Mouse (Mus musculus) layer of hippocampus, adult 2 months (tissue): ENCODE measurements around the gene Aldh1a1. TPM values are rescaled to one million over a fixed set of nuclear protein-coding genes. Genes with fewer than 3 reads are reported as not detected.

Source experiments
- DNase-seq, 2 experiments: peaks; one replicate each; pipeline ENCODE4 v3.0.0; 2022; ENCODE audit warnings: low spot score in 2 of 2
- H3K27ac ChIP-seq: fragments of 200-600 bp; 2 replicates; pipeline ENCODE4 v1.8.1; 2022
- H3K4me3 ChIP-seq: fragments of 200-600 bp; 2 replicates; pipeline ENCODE4 v1.8.1; 2022; ENCODE audit warnings: mild to moderate bottlenecking
- CTCF ChIP-seq: fragments of 200-600 bp; conservative IDR thresholded peaks from 2 replicates; pipeline ENCODE4 v1.8.1; 2022; ENCODE audit warnings: antibody characterized with exemption, mild to moderate bottlenecking, moderate library complexity
- long read RNA-seq, 2 experiments: library from polyadenylated mRNA; stranded (forward); transcript quantifications; one replicate each; pipeline ENCODE4 v2.0.0; 2021; ENCODE audit warnings: borderline mapping rate in 2 of 2
- total RNA-seq, 2 experiments: library from RNA; stranded (reverse); gene quantifications; 2 replicates each; pipeline ENCODE4 v1.2.3; 2021

Gene Aldh1a1
- total RNA-seq, result 10 to 100 TPM; 52.6 to 68.9 TPM
- long read RNA-seq, experiment 1, transcript Aldh1a1-206 (16 exons, 2,358 nt), result major isoform, 28 of 76 reads
- long read RNA-seq, experiment 1, partial matches to known transcripts, result 5 of 76 reads
- long read RNA-seq, experiment 1, other reads (novel, unspliced or antisense), result 40 of 76 reads
- long read RNA-seq, experiment 2, transcript Aldh1a1-206 (16 exons, 2,358 nt), result major isoform, 24 of 75 reads
- long read RNA-seq, experiment 2, partial matches to known transcripts, result 7 of 75 reads
- long read RNA-seq, experiment 2, other reads (novel, unspliced or antisense), result 44 of 75 reads

DNA sequence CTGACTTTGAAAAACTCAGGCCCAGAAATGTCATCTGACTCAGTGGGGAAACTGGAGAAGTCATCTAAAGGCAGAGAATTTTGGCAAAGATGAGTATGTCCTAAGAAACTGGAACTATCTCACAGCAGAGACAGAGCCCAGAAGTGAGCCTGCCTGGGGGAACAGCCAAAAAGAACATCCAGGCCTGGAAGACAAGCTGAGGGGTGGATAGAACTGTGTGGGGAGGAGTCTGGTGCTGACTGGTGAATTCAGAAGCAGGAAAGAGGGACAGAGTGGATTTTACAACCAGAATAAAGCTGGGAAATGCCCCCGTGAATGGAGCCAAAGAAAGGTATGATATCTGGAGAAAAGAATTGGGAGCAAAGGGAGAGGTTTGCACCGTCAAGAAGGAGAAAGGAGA lies at the start of gene Aldh1a1:
Gene Aldh1a1 (plus strand): TSS at position 225 of the 400 bp plus-strand sequence.
- H3K27ac ChIP-seq, result peak within 1 kb of the TSS; percentile 55
- DNase-seq, result no peak
- H3K4me3 ChIP-seq, result no peak within 1 kb of the TSS
- no peak for TF ChIP-seq CTCF

DNA sequence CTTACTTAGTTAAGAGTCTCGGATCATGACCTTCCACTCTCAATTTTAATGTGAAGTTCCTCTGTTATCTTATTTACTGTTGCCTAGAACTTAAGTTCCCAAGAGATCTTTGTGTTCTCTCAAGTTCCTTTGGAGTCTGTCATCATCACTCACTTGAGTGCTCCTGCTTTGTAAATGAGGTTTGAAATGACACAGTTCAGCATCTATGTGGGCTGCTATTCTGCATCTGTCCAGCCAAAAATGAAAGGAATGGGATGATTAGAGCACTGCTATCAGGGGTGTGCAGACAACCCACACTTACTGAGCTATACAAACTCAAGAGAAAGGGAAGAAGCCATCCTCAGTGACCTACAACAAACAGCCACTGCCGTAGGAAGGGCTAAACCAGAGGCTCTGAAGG lies 44.7 kb upstream of the Aldh1a1 start:
- no peak for TF ChIP-seq CTCF
- no peak overlapping the region for H3K4me3 ChIP-seq
- no peak overlapping the region for H3K27ac ChIP-seq
- no peak for DNase-seq

DNA sequence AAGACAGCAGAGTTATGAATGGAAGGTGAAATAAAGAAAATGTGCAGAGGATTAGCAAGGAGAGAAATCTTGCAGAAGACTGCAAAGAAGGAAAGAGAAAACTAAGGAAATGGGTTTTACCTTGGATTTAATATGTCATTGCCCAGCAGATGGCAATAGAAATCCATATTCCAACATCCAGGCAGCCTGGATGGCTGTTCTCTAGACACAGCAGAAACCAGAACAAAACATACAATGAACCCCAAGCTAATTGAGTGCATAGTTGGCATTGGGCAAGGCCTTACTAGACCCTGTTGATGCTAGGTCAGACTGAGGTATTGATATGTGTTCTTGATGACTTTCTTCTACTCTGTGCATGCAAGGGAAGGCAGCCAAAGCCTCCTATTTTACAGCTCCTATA lies 43.0 kb upstream of the Aldh1a1 start:
- peak; percentile 81 for TF ChIP-seq CTCF
- DNase-seq, result peak; percentile 46 to 49
- H3K27ac ChIP-seq, result no peak overlapping the region
- no peak overlapping the region for H3K4me3 ChIP-seq

DNA sequence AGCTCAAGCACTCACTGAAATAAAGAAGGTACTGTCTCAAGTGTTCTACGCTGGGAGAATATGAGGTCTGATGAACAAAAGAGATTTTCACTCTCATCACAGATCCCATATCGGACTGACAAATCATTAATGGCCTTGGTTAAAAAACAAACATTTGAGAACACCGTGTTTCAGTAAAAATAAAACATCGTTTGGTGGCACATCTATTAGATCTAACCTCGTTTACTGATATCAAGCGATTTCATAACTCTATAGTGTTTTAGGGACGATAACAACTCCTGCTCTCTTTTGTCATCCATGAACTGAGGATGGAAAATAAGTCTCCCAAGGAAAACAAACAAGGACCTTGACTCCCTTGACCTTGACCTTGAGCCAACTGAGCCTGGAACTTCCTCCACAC lies 41.5 kb upstream of the Aldh1a1 start:
- Histone ChIP-seq H3K27ac (no peak overlapping the region), H3K4me3 (no peak overlapping the region)
- no peak for DNase-seq
- TF ChIP-seq CTCF, result no peak

DNA sequence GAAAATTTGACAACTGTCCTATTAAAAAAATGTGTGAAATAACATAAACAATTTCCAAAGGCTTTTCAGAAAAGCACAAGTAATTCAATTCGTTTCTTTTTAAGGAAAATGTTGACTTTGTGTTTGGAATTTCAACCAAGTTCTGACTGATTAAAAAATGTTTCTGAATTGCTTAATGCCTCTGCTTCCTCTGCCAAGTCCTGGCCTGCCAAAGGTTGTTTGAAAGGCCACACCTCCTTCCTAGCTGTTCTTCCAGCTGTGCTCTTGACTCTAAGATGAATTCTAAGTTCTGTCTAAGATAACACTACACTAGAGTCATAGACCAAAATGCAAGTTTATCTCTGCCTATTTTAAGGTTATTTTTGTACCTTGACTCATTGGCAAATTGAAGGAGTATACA lies 8.0 kb upstream of the Aldh1a1 start:
- Histone ChIP-seq H3K4me3 (no peak overlapping the region), H3K27ac (no peak overlapping the region)
- no peak for TF ChIP-seq CTCF
- DNase-seq, result no peak

DNA sequence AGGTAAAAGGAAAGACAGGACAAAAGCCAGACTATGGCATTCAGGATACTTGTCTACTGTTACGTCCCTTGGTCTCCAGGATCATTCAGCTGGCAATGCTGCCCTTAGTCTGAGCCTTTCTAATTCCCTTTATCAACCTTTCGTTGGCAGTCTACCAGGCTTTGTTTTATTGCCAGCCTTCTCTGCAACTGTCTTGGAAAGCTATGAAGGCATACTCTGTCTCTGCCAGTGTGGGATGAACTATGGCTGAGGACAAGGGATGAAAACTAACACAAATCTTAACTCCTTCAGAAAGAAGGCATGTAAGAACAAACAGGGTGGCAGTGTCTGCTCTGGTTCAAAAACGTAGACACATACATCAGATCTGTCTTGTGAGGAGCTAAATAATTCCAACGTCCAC lies 565 bp upstream of the Aldh1a1 start:
- no peak for DNase-seq
- TF ChIP-seq CTCF, result no peak
- peak overlapping the region; percentile 55; the same call in 1 of the 2 replicates for H3K27ac ChIP-seq
- H3K4me3 ChIP-seq, result no peak overlapping the region

DNA sequence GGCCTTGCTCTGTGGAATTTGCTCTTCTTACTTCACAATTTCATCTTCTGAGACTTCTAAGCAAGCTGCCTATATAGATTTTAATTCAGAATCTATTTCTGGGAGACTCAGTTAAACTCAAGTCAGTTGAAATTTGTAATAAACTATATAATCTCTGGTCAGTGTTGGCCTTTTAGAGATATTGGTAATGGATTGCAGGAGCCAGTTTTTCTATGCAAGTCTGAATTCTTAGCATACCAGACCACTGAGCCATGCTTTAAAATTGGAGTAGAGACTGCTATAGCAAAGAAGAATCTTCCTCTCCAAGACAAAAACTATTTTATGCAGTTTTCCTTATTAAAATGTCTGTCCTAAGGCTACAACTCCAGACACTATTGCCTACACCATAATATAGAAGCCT lies 4.0 kb downstream of the Aldh1a1 start:
- Histone ChIP-seq H3K27ac (no peak overlapping the region), H3K4me3 (no peak overlapping the region)
- DNase-seq, result no peak
- TF ChIP-seq CTCF, result no peak

DNA sequence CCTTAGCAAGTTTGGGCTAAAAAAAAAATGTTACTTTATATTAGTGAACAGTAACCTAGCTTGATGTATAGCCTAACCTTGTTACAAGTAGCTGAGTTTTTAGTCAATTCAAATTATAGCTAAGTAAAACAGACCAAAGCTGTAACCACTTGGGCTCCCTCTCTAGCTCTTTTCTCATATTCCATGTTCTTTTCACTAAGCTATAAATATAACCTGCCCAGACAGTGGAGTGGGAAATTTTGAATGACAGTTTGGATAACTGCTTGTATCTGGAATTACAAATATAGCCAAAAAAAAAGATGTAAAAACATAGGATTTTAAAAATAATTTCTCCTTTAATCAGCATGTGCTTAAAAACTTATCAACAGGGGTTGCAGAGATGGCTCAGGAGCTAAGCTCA lies 12.8 kb downstream of the Aldh1a1 start:
- peak; percentile 15 to 16 for DNase-seq
- Histone ChIP-seq H3K4me3 (no peak overlapping the region), H3K27ac (no peak overlapping the region)
- no peak for TF ChIP-seq CTCF

DNA sequence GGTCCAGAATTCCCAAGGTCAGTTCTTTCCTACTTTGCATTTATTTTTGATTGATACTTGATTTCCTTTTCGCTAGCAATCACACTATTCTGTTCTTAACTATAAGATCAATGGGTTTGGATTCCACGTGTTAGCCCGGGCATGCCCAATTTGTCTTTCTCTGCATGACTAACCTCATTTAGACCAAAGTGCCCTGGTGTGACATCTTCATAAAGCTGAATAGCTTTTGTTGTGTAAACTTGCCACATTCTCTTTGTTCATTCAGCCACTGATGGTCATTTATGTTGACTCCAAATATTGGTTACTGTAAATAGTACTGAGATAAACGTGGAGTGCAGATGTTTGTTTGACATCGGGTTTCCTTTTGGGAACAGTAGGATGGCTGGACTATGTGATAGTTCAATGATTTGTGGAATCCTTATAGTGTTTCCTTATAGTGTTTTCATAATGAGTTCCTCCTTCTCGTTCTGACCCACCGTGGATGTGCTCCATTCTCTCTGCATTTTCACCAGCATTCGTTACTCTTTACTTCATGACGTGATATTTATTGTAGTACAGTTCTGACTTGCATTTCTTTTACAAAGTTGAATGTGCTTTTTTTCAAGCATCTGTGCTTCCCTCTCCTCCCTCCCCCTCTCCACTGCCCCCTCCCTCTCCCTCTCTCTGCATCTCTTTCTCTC lies 14.6 kb downstream of the Aldh1a1 start:
- no peak for DNase-seq
- no peak overlapping the region for H3K27ac ChIP-seq
- no peak overlapping the region for H3K4me3 ChIP-seq
- TF ChIP-seq CTCF, result no peak

DNA sequence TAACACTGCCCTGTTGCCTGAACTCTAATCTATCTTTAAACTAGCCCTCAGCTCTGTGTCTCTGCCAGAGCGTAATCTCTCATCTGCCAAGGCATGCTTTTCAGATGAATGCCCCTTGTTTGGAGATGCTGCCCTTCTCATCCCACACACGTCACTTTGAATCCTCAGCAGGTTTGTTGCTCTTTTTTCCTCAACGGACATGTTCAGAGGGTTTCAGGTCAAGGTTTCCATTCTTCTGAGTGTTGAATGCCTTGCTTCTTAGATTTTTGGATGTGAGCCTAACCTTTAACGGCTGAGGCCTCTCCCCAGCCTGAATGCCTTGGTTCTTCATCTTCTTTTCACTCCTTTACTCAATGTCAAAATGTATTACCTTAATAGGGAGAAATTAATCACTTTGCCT lies 16.1 kb downstream of the Aldh1a1 start:
- DNase-seq, result no peak
- no peak for TF ChIP-seq CTCF
- no peak overlapping the region for H3K4me3 ChIP-seq
- H3K27ac ChIP-seq, result no peak overlapping the region

DNA sequence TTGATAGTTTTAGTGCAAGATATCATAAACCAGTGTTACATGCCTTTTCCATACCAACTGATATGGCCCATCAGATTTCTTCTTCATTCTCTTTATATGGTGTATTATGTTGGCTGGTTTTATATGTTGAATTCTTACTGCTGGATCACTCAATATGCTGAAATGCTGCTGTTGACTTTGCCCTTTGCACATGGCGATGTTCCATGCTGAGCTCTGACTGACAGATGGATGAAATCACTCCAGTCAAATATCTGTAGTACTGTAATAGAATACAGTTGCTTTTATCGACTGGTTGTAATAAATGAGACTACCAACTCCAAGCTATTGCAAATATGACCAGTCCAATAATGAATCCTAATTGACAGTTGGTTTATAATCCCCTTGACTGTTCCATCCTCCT lies 19.5 kb downstream of the Aldh1a1 start:
- no peak for TF ChIP-seq CTCF
- Histone ChIP-seq H3K4me3 (no peak overlapping the region), H3K27ac (no peak overlapping the region)
- no peak for DNase-seq

DNA sequence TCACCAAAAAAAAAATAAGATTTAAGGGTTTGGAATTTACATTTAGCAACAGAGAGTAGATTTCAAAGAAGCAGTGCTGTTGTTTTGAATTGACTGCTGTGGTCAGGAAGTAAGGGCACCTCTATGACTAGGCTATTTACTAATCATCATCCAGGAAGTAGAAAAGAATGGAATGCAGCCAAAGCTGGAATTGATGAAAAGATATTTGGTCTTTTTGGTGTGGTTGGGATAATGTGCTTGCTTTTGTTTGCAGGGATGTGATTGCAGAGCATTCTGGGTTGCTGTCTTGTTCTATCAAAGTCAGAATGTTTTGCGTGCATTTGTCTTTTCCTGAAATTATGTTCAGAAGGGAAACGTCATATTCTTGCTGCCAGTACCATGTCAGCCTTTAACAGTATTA lies 20.7 kb downstream of the Aldh1a1 start:
- H3K27ac ChIP-seq, result 0 out of 2 replicates have a peak overlapping the region, but pooled peaks have one; percentile 20
- no peak overlapping the region for H3K4me3 ChIP-seq
- no peak for TF ChIP-seq CTCF
- DNase-seq, result no peak

DNA sequence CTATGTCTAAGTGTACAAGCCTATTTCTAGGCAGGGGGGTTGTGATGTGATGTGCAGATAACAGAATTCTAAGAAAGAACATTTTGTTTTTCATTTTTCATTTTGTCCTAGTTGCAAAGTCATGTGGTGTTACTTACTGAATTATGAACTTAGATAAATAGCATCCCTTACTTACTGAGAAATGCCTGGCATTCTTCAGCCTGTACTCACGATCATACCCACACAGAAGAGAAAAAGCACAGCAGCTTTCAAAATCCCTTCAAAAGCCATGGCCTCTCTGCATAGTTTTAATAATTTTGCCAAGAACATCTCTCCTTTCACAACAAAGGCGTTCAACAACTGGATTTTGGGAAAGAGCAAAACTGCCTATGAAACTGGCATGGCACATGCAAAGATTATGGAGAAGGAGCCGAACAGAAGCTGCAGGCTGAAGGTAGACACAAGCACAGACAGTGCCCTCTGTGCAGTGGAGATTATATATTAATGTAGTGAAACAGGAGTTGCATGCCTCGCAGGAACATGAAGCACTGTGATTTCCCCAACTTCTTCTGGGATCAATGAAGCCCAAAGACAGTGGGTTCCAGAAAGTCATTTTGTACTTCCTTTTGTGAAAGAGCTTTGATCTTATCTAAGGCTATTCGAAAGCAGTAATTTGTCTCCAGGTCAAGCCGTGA lies 21.3 kb downstream of the Aldh1a1 start:
- H3K27ac ChIP-seq, result 0 out of 2 replicates have a peak overlapping the region, but pooled peaks have one; percentile 20
- no peak overlapping the region for H3K4me3 ChIP-seq
- no peak for TF ChIP-seq CTCF
- no peak for DNase-seq
